In the genomic region with DNA sequence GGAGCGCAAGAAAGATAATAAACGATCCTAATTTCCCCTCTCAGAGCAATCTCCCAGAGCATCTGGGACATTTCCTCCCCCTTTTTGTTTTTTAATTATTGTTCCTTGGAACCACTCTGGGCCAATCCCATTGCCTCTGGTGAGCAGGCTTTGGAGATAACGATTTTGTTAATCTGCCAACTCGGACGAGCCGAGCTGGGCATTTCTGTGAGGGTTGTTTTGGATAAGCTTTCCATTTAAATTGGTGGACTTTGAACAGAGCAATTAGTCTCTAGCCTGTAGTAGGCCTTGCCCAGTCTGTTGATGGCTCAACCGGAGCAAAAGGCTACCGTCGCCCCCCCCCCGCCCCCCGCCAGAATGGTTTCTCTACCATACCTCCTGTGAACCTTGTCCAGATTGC, we compare ENCODE assay signal across 8 mouse cellular contexts. TPM values are rescaled to one million over a fixed set of nuclear protein-coding genes. Genes with fewer than 3 reads are reported as not detected.
A peak's percentile ranks its signal among the peaks of the same experiment; 100 is the strongest.
DNase-seq lines count a peak whose midpoint lies in the region; ATAC-seq lines count a peak whose summit lies in the region.

No protein-coding gene starts in this region.

- no peaks in the 10 kb centered on the region for H3K9me3 ChIP-seq in embryonic facial prominence, embryonic 12.5 days
- no peaks in the 10 kb centered on the region for H3K9me3 ChIP-seq in hindbrain, embryonic 14.5 days (ENCODE audit: control insufficient read depth, low read length)
- no peaks in the 10 kb centered on the region for H3K9me3 ChIP-seq in liver, embryonic 12.5 days (replicated peaks)

- H3K4me2 ChIP-seq in embryonic facial prominence, embryonic 12.5 days (replicated peaks), result peak overlapping the region; percentile 58
- peak overlapping the region; percentile 47 for H3K4me2 ChIP-seq in hindbrain, embryonic 14.5 days (replicated peaks)
- peak overlapping the region; percentile 63 for H3K4me2 ChIP-seq in liver, embryonic 12.5 days

- no peak overlapping the region for H3K27ac ChIP-seq in embryonic facial prominence, embryonic 12.5 days
- no peak overlapping the region for H3K27ac ChIP-seq in hindbrain, embryonic 14.5 days
- no peak overlapping the region for H3K27ac ChIP-seq in liver, embryonic 12.5 days

- WGBS in embryonic facial prominence, embryonic 12.5 days, result 33% methylated on average over 11 of the region's 11 CpGs
- WGBS in hindbrain, embryonic 14.5 days, result 23% methylated on average over 11 of the region's 11 CpGs
- 28% methylated on average over 11 of the region's 11 CpGs for WGBS in liver, embryonic 12.5 days (ENCODE audit: insufficient replicate concordance)

- no peak for ATAC-seq in cerebellum, adult (ENCODE audit: insufficient number of reproducible peaks, low FRiP score, low TSS enrichment)
- ATAC-seq in embryonic facial prominence, embryonic 12.5 days (ENCODE audit: insufficient number of reproducible peaks, insufficient read depth, low FRiP score, low TSS enrichment), result no peak
- no peak for ATAC-seq in hindbrain, embryonic 14.5 days (ENCODE audit: low FRiP score)
- no peak for ATAC-seq in liver, embryonic 12.5 days

- no peaks in the 10 kb centered on the region for H3K36me3 ChIP-seq in embryonic facial prominence, embryonic 12.5 days
- H3K36me3 ChIP-seq in hindbrain, embryonic 14.5 days (replicated peaks; ENCODE audit: control insufficient read depth, insufficient read depth), result no peaks in the 10 kb centered on the region
- H3K36me3 ChIP-seq in liver, embryonic 12.5 days, result no peaks in the 10 kb centered on the region

- DNase-seq in cerebellum, adult 11-12 months, result peak; percentile 45
- no peak for DNase-seq in hindbrain, embryonic 14.5 days (ENCODE audit: low spot score)
- peak; percentile 40 for DNase-seq in retina, embryonic 14.5 days (ENCODE audit: low spot score)
- no peak for DNase-seq in left cerebral cortex, adult 9 months (ENCODE audit: low spot score in 2 of 2)
- DNase-seq in frontal cortex, postnatal 25 days (ENCODE audit: low spot score in 2 of 2), result no peak

- H3K27me3 ChIP-seq in embryonic facial prominence, embryonic 12.5 days, result no peaks in the 10 kb centered on the region
- no peaks in the 10 kb centered on the region for H3K27me3 ChIP-seq in hindbrain, embryonic 14.5 days (ENCODE audit: control insufficient read depth, insufficient read depth, low read length)
- peaks cover 14% of the 10 kb centered on the region; the same call in 1 of the 2 replicates for H3K27me3 ChIP-seq in liver, embryonic 12.5 days (replicated peaks)

- peak overlapping the region; percentile 34 for H3K4me3 ChIP-seq in embryonic facial prominence, embryonic 12.5 days
- no peak overlapping the region for H3K4me3 ChIP-seq in hindbrain, embryonic 14.5 days (replicated peaks; ENCODE audit: low read length)
- H3K4me3 ChIP-seq in liver, embryonic 12.5 days, result peak overlapping the region; percentile 38; the same call in 1 of the 2 replicates

- no peaks in the 10 kb centered on the region; the same call in 1 of the 2 replicates for H3K4me1 ChIP-seq in embryonic facial prominence, embryonic 12.5 days
- peaks cover 16% of the 10 kb centered on the region for H3K4me1 ChIP-seq in hindbrain, embryonic 14.5 days (replicated peaks; ENCODE audit: control insufficient read depth, insufficient read depth, low read length)
- H3K4me1 ChIP-seq in liver, embryonic 12.5 days, result peaks cover 19% of the 10 kb centered on the region

- no peak overlapping the region for H3K9ac ChIP-seq in embryonic facial prominence, embryonic 12.5 days
- no peak overlapping the region for H3K9ac ChIP-seq in hindbrain, embryonic 14.5 days
- H3K9ac ChIP-seq in liver, embryonic 12.5 days, result no peak overlapping the region

RNA-seq across cellular contexts. Expression of a gene that starts 27.0 kb away (rescaled TPM):
- polyA plus RNA-seq in embryonic facial prominence, embryonic 12.5 days (2016; fragmentation: Nextera tagmentation; extraction: Ambion mirVana), result 1.6 and 1.8 TPM in 2 replicates
- polyA plus RNA-seq in hindbrain, embryonic 14.5 days (2014; fragmentation: Nextera tagmentation; extraction: Ambion mirVana), result 13.3 and 14.7 TPM in 2 replicates
- polyA plus RNA-seq in liver, embryonic 12.5 days (2016; fragmentation: Nextera tagmentation; extraction: Ambion mirVana), result 0.12 and 0.15 TPM in 2 replicates

RNA-seq across cellular contexts. Expression of a gene that starts 51.9 kb away (rescaled TPM):
- 12.6 and 16.4 TPM in 2 replicates for polyA plus RNA-seq in embryonic facial prominence, embryonic 12.5 days (2016; fragmentation: Nextera tagmentation; extraction: Ambion mirVana)
- 14.2 and 19.9 TPM in 2 replicates for polyA plus RNA-seq in hindbrain, embryonic 14.5 days (2014; fragmentation: Nextera tagmentation; extraction: Ambion mirVana)
- polyA plus RNA-seq in liver, embryonic 12.5 days (2016; fragmentation: Nextera tagmentation; extraction: Ambion mirVana), result 2.7 TPM in 2 replicates

Comparison
In these comparisons a context has a peak if more than half of its experiments do, and no peak if none do; other contexts are left out.
1. DNase-seq: peak in cerebellum, adult 11-12 months (single experiment) and retina, embryonic 14.5 days (single experiment); none in hindbrain, embryonic 14.5 days (single experiment), left cerebral cortex, adult 9 months (0 of 2) and frontal cortex, postnatal 25 days (0 of 2).
2. Peak in every context shown above with its lines, with median percentiles within 50 percentile points of each other: H3K4me2 ChIP-seq.